Mouse (Mus musculus) adrenal gland (tissue): ENCODE results near the gene Hrc.

Experiments
- intact Hi-C: fragments of 180-260 bp; cut with DNase I; formaldehyde crosslinking; loops from one replicate; pipeline ENCODE4 v1.15.1; 2025
- long read RNA-seq, 2 experiments: library from polyadenylated mRNA; unstranded; transcript quantifications; one replicate each; pipeline ENCODE4 v2.0.0; 2020; ENCODE audit warnings: borderline replicate concordance in 1 of 2; ENCODE audit not compliant: insufficient replicate concordance in 1 of 2

Gene Hrc
- long read RNA-seq, experiment 1, result 0 reads
- long read RNA-seq, experiment 2, result 0 reads

DNA sequence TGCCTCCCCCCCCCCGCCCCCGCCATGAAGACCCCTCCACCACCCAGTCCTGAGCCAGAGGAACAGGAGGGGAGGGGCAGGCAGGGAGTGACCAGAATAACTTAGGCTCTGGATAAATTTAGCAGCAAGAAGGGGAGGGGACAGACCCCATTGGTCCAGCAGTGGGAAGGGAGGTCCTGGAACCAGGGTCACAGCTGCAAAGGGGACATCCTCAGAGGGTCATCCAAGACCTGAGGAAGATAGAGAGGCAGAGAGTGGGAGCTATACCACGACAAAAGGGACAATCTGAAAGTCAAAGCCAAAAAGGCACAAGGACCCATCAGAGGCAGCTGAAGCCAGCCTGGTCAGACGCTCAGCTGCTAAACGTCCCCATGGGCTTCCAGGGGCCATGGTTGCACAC lies at the start of gene Hrc:
TSS of gene Hrc (plus strand) at position 235 of the 400 bp plus-strand sequence.
- intact Hi-C loops, result no loop called here

DNA sequence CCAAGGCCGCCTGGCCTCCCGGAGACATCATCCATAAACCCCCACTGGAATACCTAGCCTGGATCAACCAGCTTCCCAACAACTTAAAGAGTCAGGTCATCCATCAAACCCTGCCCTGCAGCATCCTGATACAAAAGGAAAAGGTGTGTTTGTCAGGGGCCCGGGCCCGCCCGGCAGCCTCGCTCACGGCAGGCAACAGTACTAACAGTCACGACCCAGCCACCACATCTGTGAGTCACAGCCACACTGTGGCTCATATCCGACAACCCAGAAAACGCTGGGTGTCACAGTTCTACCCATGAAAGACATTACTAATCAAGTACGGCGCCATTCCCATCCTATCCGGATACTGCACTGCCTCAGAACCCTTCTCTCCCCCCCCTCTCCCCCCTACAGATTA lies 48.6 kb upstream of the Hrc start:
- intact Hi-C loops, result no loop called here

- intact Hi-C loops, result no loop called here
Measured at GRCm38 (mm10) chr7:45296626-45297025, 38.5 kb upstream of the Hrc start.

DNA sequence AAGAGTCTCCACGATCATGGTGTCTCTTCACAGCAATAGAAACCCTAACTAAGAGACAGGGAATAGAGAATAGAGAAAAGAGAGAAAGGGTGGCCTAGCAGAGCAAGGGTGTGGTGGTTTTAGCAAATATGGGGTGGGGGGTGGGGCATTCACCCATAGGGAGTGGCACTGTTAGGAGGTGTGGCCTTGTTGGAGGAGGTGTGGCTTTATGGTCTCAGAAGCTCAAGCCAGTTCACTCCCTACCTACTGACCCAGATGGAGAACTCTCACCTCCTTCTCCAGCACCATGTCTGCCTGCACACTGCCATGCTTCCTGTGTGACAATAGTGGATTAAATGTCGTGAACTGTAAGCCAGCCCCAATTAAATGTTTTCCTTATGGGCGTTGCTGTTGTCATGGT lies 37.5 kb upstream of the Hrc start:
- intact Hi-C loops, result no loop called here

DNA sequence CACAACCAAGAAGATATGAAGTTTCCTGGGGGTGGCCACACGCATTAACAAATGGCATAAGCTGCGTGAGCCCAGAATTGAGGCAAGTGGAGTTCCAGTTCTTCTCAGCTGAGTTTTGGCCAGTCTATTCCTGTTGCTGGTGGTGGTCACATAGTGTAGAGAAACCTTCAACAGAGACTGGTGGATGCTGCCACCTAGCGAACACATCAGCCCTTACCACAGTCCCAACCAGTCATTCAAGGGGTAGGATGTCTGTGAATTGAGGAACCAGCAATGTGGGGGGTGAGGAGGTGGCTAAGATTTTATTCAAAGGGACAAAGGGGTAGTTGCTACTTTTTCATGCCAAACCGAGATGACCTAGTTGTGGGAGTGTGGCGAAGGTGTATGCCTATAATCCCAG lies 35.3 kb upstream of the Hrc start:
- intact Hi-C loops, result no loop called here

- intact Hi-C loops, result no loop called here
Measured at GRCm38 (mm10) chr7:45300270-45300669, 34.8 kb upstream of the Hrc start.

GRCm38 (mm10) chr7:45302626-45303025 lies 32.5 kb upstream of the Hrc start:
- intact Hi-C loops, result no loop called here

GRCm38 (mm10) chr7:45304869-45305268 lies 30.2 kb upstream of the Hrc start:
- intact Hi-C loops, result loop anchor here (5.0 kb wide), 1 partner anchor 92 kb away; the partner anchor contains the start of gene Snrnp70

GRCm38 (mm10) chr7:45305275-45305674 lies 29.8 kb upstream of the Hrc start:
- intact Hi-C loops, result loop anchor here (5.0 kb wide), 1 partner anchor 92 kb away; the partner anchor contains the start of gene Snrnp70

DNA sequence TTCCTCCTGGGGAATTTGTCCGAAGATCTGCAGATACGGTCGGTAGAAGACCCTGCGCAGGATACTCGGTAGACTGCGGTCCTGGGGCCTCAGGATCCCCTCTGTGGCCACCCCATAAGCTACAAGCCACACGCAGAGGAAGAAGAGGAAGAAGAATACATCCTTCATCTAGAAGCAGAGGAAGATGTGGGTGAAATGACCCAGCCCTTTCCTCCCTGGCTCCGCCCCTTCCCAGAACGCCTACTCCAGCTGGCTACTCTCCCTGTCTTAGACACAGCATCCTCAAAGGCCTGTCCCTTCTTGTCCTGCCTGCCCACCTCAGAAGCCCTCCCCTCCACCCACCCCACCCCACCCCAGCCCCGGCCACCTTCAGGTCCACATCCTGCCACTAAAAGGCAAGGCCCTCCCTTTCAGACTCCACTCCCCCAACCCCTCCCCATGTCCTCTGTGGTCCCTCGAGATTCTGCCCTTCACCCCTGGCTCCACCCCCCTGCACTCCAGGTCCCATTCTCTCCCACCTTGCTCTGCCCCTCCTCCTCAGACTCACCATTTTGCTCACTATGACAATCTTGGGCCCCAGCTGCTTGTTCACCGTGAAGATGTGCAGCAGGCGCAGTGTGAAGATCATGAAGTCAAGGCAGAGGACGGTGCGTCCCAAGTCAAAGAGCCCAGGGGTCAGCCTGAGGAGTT lies 26.4 kb upstream of the Hrc start:
- intact Hi-C loops, result loop anchor here (5.0 kb wide), 1 partner anchor 89 kb away; the partner anchor contains the start of gene Snrnp70

DNA sequence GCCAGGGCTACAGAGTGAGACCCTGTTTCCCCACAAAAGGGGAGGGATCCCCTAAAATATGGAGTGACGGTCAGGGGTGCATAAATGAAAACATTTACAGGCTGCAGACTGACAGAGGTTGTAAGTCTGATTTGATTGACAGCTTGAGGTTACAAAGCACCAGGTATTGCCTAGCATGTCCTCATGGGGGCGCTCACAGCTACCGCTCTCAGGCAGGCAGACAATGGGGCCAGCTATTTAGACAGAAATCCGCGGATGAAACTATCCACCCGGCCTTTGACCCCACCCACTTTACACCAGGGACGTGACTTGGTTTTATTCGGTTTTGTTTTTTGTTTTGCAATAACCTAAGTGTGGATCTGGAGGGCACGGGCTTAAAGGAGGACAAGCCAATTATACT lies 25.6 kb upstream of the Hrc start:
- intact Hi-C loops, result loop anchor here (5.0 kb wide), 1 partner anchor 88 kb away; the partner anchor contains the start of gene Snrnp70

DNA sequence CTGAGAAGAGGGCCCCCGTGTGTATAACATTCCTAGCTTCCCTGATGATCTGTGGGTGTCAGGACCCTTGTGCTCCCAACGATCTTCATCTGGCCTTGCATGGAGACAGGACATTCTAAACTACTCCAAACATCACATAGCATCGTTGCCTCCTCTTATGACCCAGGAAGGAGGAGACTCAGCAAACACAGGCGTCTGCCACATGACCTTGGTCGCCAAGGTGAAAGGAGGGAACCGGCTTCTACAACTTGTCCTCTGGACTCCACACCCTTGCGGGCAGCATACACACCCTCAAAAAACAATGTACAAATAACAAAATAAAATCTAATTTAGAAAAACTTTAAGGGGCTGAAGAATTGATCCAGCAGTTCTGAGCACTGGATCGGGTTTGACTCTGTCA lies 23.1 kb upstream of the Hrc start:
- intact Hi-C loops, result no loop called here

- intact Hi-C loops, result no loop called here
Measured at GRCm38 (mm10) chr7:45312686-45313453, 22.2 kb upstream of the Hrc start.

- intact Hi-C loops, result no loop called here
Measured at GRCm38 (mm10) chr7:45313495-45313894, 21.6 kb upstream of the Hrc start.

DNA sequence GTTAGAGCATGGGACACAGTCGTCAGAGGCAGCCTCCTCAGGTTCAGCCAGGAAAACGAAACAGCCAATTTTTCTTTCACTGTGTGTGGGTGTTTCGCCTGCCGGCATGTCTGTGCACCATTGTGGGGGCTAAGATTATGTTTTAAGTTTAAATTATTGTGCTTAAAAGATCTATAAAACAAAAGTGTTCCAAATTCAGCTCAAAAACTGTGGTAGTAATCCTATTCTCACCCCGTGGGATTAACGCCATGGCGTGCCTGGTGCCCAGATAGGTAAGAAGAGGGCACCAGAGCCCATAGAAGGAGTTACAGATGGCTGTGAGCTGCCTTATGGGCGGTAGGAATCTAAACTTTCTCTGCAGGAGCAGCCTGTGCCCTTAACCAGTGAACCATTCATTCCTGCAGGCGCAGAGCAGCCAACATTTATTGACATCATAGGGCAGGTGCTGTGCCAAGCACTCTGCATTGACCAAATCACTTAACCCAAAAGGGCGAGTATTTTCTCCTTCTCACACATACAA lies 19.8 kb upstream of the Hrc start:
- intact Hi-C loops, result no loop called here

GRCm38 (mm10) chr7:45316536-45316935 lies 18.6 kb upstream of the Hrc start:
- intact Hi-C loops, result no loop called here

DNA sequence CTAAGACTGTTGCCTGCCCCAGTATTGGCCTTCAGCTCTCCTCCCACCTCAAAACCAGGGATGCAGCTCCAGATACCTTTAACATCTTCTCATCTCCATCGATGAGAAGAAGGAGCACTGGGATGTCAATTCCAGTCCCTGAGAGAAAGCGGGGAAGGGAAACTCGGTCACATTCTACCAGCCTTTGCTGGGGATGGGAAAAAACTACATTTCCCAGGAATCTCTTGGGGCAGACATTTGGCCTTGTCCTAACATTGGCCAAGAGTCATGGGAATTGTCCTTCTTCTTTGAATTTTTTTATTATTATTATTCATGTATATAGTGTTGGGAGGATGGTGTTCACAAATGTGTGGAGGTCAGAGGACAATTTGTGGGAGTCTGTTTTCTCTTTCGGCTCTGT lies 12.8 kb upstream of the Hrc start:
- intact Hi-C loops, result no loop called here

- intact Hi-C loops, result no loop called here
Measured at GRCm38 (mm10) chr7:45323069-45323468, 12.0 kb upstream of the Hrc start.

DNA sequence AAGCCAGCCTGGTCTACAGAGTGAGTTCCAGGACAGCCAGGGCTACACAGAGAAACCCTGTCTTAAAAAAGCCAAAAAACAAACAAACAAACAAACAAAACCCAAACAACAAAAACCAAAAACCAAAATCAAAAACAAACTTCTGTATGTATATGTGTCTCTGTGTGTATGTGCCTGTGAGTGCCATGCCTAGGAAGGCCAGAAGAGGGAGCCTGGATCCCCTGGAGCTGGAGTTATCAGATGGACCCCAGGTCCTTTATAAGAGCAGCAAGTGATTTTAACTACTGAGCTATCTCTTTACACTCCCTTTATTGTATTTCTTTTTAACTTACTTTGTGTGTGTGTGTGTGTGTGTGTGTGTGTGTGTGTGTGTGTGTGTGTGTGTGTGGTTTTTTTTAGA lies 9.3 kb upstream of the Hrc start:
- intact Hi-C loops, result no loop called here

GRCm38 (mm10) chr7:45328841-45329475 lies 6.1 kb upstream of the Hrc start:
- intact Hi-C loops, result no loop called here

DNA sequence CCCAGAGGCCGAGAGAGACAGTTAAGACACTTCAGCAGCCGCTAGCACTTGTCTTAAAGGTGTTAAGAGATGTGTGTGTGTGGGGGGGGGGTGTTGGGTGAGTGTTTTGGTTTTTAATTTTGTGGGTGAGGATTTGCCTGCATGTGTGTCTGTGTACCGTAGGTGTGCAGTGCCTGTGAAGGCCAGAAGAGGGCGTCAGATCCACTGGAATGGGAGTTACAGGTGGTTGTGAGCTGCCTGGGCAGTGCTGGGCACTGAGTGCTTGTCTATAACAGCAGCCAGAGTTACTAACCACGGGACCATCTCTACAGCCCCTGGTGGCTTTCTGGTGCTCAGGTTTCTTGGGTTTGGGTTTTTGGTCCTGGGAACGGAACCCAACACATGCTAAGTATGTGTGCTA lies 3.6 kb upstream of the Hrc start:
- intact Hi-C loops, result no loop called here
